In genomic region chr7:30170283-30170951, GRCm38 (mm10) we compare ENCODE assay signal across 8 mouse cellular contexts. TPM values are rescaled to one million over a fixed set of nuclear protein-coding genes. Genes with fewer than 3 reads are reported as not detected.
DNase-seq lines count a peak whose midpoint lies in the region; ATAC-seq and TF ChIP-seq lines count a peak whose summit lies in the region.

No protein-coding gene starts in this region.

- no peaks in the 10 kb centered on the region for H3K27me3 ChIP-seq in heart, embryonic 12.5 days (replicated peaks)
- H3K27me3 ChIP-seq in G1E (ENCODE audit: insufficient read depth, low read length), result no peaks in the 10 kb centered on the region
- no peaks in the 10 kb centered on the region for H3K27me3 ChIP-seq in heart, postnatal 0 days (ENCODE audit: control insufficient read depth, insufficient read depth, low read length)
- H3K27me3 ChIP-seq in midbrain, embryonic 10.5 days (ENCODE audit: low read depth, poor library complexity, severe bottlenecking), result no peaks in the 10 kb centered on the region

- peaks cover 3% of the 10 kb centered on the region; the same call in 1 of the 2 replicates for H3K9me3 ChIP-seq in heart, embryonic 12.5 days (replicated peaks)
- H3K9me3 ChIP-seq in G1E (replicated peaks), result peaks cover 21% of the 10 kb centered on the region
- peaks cover 4% of the 10 kb centered on the region; the same call in 1 of the 2 replicates for H3K9me3 ChIP-seq in heart, postnatal 0 days (replicated peaks; ENCODE audit: control insufficient read depth, low read length)
- H3K9me3 ChIP-seq in midbrain, embryonic 10.5 days (replicated peaks), result peaks cover 30% of the 10 kb centered on the region

- peaks cover 22% of the 10 kb centered on the region for H3K4me1 ChIP-seq in heart, embryonic 12.5 days (replicated peaks)
- H3K4me1 ChIP-seq in G1E (ENCODE audit: insufficient read depth, low read depth, low read length), result peaks cover 25% of the 10 kb centered on the region
- H3K4me1 ChIP-seq in heart, postnatal 0 days (ENCODE audit: control insufficient read depth, insufficient read depth), result peaks cover 19% of the 10 kb centered on the region
- H3K4me1 ChIP-seq in midbrain, embryonic 10.5 days, result peaks cover 16% of the 10 kb centered on the region

- no peak for TF ChIP-seq CTCF in G1E (IDR thresholded peaks at IDR 0.05; ENCODE audit: low read depth, low read length)
- no peak for TF ChIP-seq CTCF in heart, postnatal 0 days (IDR thresholded peaks at IDR 0.05; ENCODE audit: low read depth)

- ATAC-seq in heart, embryonic 12.5 days (ENCODE audit: insufficient number of reproducible peaks, low FRiP score), result peak; percentile 14; the same call in 1 of the 2 replicates
- no peak for ATAC-seq in G1E (ENCODE audit: extremely low read depth, insufficient number of reproducible peaks, low FRiP score, poor library complexity, severe bottlenecking)
- ATAC-seq in heart, postnatal 0 days (ENCODE audit: insufficient read depth, low read depth), result peak; percentile 2

- WGBS in heart, embryonic 12.5 days, result 23% methylated on average over 11 of the region's 11 CpGs
- WGBS in heart, postnatal 0 days, result 20% methylated on average over 11 of the region's 11 CpGs
- WGBS in midbrain, embryonic 10.5 days, result 32% methylated on average over 11 of the region's 11 CpGs

- H3K27ac ChIP-seq in heart, embryonic 12.5 days (ENCODE audit: poor library complexity, severe bottlenecking), result 0 out of 2 replicates have a peak overlapping the region, but pooled peaks have one; percentile 94
- H3K27ac ChIP-seq in heart, postnatal 0 days (ENCODE audit: low read depth), result peak overlapping the region; percentile 88
- H3K27ac ChIP-seq in midbrain, embryonic 10.5 days (replicated peaks), result peak overlapping the region; percentile 98

- TF ChIP-seq EP300 in heart, postnatal 0 days (IDR thresholded peaks at IDR 0.05; ENCODE audit: low read depth), result no peak

- peak overlapping the region; percentile 69 for H3K4me2 ChIP-seq in heart, embryonic 12.5 days
- peak overlapping the region; percentile 84 for H3K4me2 ChIP-seq in heart, postnatal 0 days (ENCODE audit: low read depth, low read length)

- peaks cover 27% of the 10 kb centered on the region for H3K36me3 ChIP-seq in heart, embryonic 12.5 days
- peaks cover 38% of the 10 kb centered on the region for H3K36me3 ChIP-seq in G1E (replicated peaks)
- no peaks in the 10 kb centered on the region for H3K36me3 ChIP-seq in heart, postnatal 0 days (replicated peaks; ENCODE audit: control insufficient read depth, insufficient read depth, low read length)
- peaks cover 41% of the 10 kb centered on the region for H3K36me3 ChIP-seq in midbrain, embryonic 10.5 days

- peak overlapping the region; percentile 94 for H3K9ac ChIP-seq in heart, embryonic 12.5 days
- peak overlapping the region; percentile 69 for H3K9ac ChIP-seq in heart, postnatal 0 days (replicated peaks; ENCODE audit: low read depth, low read length)

- DNase-seq in heart, adult 18-20 months, result no peak
- no peak for DNase-seq in G1E (ENCODE audit: low spot score)
- no peak for DNase-seq in heart, postnatal 0 days (ENCODE audit: low spot score)
- DNase-seq in midbrain, embryonic 10.5 days (ENCODE audit: low spot score), result no peak
- DNase-seq in B cell, adult 2 months, result no peak
- no peak for DNase-seq in cerebellum, adult 18-20 months
- no peak for DNase-seq in adrenal gland, postnatal 25 days

- peak overlapping the region; percentile 87 for H3K4me3 ChIP-seq in heart, embryonic 12.5 days
- H3K4me3 ChIP-seq in G1E (ENCODE audit: low read depth, low read length), result peak overlapping the region; percentile 80
- H3K4me3 ChIP-seq in heart, postnatal 0 days (ENCODE audit: low read depth, low read length), result peak overlapping the region; percentile 68
- H3K4me3 ChIP-seq in midbrain, embryonic 10.5 days, result peak overlapping the region; percentile 76

RNA-seq across cellular contexts. Expression of gene Zfp146, which starts 0.9 kb away (rescaled TPM):
- 10.5 TPM in 2 replicates for polyA plus RNA-seq in heart, embryonic 12.5 days (2016; fragmentation: Nextera tagmentation; extraction: Ambion mirVana)
- total RNA-seq in heart, adult 18-20 months (2021), result 10 to 100 TPM; 27.8 to 30.9 TPM
- 123 and 124 TPM in 2 replicates for total RNA-seq in G1E (2014; fragmentation: Nextera tagmentation)
- total RNA-seq in G1E (2017), result 74.8 and 77.9 TPM in 2 replicates
- polyA plus RNA-seq in G1E (2012), result 4.6 and 12.7 TPM in 2 replicates
- 18.6 and 29.7 TPM in 2 replicates for total RNA-seq in heart, postnatal 0 days (2014; rRNA removed; ENCODE audit: low replicate concordance)
- 4.4 and 5.7 TPM in 2 replicates for polyA plus RNA-seq in heart, postnatal 0 days (2015; fragmentation: Nextera tagmentation; extraction: Ambion mirVana)
- 17.0 and 21.2 TPM in 2 replicates for polyA plus RNA-seq in midbrain, embryonic 10.5 days (2016; fragmentation: Nextera tagmentation; extraction: Ambion mirVana)
- total RNA-seq in adrenal gland, postnatal 25 days (2021), result 45.3 and 50.2 TPM in 2 replicates

RNA-seq across cellular contexts. Expression of gene Cox7a1, which starts 13.5 kb away (rescaled TPM):
- 300 and 306 TPM in 2 replicates for polyA plus RNA-seq in heart, embryonic 12.5 days (2016; fragmentation: Nextera tagmentation; extraction: Ambion mirVana)
- 1,000 to 10,000 TPM; 2,821 to 3,018 TPM for total RNA-seq in heart, adult 18-20 months (2021)
- total RNA-seq in G1E (2014; fragmentation: Nextera tagmentation) (16.0 and 19.4 TPM in 2 replicates), G1E (2017) (55.2 and 57.0 TPM in 2 replicates)
- 23.4 and 32.4 TPM in 2 replicates for polyA plus RNA-seq in G1E (2012)
- total RNA-seq in heart, postnatal 0 days (2014; rRNA removed; ENCODE audit: low replicate concordance), result 516 and 816 TPM in 2 replicates
- polyA plus RNA-seq in heart, postnatal 0 days (2015; fragmentation: Nextera tagmentation; extraction: Ambion mirVana), result 1,339 and 1,426 TPM in 2 replicates
- polyA plus RNA-seq in midbrain, embryonic 10.5 days (2016; fragmentation: Nextera tagmentation; extraction: Ambion mirVana), result 4.1 and 7.2 TPM in 2 replicates
- total RNA-seq in adrenal gland, postnatal 25 days (2021), result 288 and 306 TPM in 2 replicates

RNA-seq across cellular contexts. Expression of gene Capns1, which starts 28.2 kb away (rescaled TPM):
- 77.0 and 83.4 TPM in 2 replicates for polyA plus RNA-seq in heart, embryonic 12.5 days (2016; fragmentation: Nextera tagmentation; extraction: Ambion mirVana)
- total RNA-seq in heart, adult 18-20 months (2021), result 100 to 1,000 TPM; 277 to 293 TPM
- total RNA-seq in G1E (2014; fragmentation: Nextera tagmentation) (313 and 371 TPM in 2 replicates), G1E (2017) (182 and 204 TPM in 2 replicates)
- polyA plus RNA-seq in G1E (2012), result 98.4 and 131 TPM in 2 replicates
- 356 and 427 TPM in 2 replicates for total RNA-seq in heart, postnatal 0 days (2014; rRNA removed; ENCODE audit: low replicate concordance)
- polyA plus RNA-seq in heart, postnatal 0 days (2015; fragmentation: Nextera tagmentation; extraction: Ambion mirVana), result 84.4 and 88.5 TPM in 2 replicates
- 52.1 and 55.5 TPM in 2 replicates for polyA plus RNA-seq in midbrain, embryonic 10.5 days (2016; fragmentation: Nextera tagmentation; extraction: Ambion mirVana)
- 624 and 670 TPM in 2 replicates for total RNA-seq in adrenal gland, postnatal 25 days (2021)

RNA-seq across cellular contexts. Expression of gene Zfp382, which starts 48.7 kb away (rescaled TPM):
- polyA plus RNA-seq in heart, embryonic 12.5 days (2016; fragmentation: Nextera tagmentation; extraction: Ambion mirVana), result 11.6 TPM in 2 replicates
- total RNA-seq in heart, adult 18-20 months (2021), result 1 to 10 TPM; 2.1 to 2.5 TPM
- total RNA-seq in G1E (2014; fragmentation: Nextera tagmentation) (5.8 and 8.7 TPM in 2 replicates), G1E (2017) (6.7 and 6.8 TPM in 2 replicates)
- polyA plus RNA-seq in G1E (2012), result 2.4 and 2.6 TPM in 2 replicates
- 2.6 and 4.5 TPM in 2 replicates for total RNA-seq in heart, postnatal 0 days (2014; rRNA removed; ENCODE audit: low replicate concordance)
- polyA plus RNA-seq in heart, postnatal 0 days (2015; fragmentation: Nextera tagmentation; extraction: Ambion mirVana), result 3.8 and 4.6 TPM in 2 replicates
- polyA plus RNA-seq in midbrain, embryonic 10.5 days (2016; fragmentation: Nextera tagmentation; extraction: Ambion mirVana), result 10.6 and 13.0 TPM in 2 replicates
- 3.6 and 4.9 TPM in 2 replicates for total RNA-seq in adrenal gland, postnatal 25 days (2021)
